Comparison of ENCODE assay signal across 13 mouse cellular contexts in the genomic region with DNA sequence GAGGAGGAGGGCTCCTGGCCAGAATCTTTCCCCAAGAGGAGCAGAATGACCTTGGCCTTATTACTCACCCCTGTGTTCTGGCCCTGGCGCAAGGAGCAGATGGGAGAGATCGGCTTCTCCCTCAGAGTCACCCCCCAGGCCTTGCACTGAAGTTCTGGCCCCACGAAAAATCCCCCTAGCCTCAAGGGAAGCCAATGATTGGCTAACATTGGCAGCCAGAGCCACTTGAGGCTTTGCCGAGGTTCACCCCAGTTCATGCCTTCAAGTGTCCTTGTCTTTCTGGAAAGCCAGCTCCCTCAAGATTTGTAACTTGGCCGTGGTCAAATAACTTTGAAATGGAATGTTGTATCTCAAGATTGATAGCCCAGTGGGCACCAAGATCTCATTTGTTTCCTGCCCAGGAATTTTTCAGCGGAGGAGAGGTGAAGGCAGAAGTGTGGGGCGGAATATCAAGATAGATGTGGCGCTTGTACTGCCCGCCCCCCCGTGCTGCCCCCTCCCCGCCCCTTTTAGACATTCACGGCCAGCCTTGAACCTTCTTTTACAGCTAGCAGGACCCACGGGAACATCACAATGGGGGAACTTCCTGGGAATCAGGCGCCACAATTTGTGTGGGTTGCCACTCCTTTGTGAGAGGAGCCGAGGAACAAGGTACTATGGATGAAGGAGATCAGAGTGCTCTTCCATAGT.
DNase-seq lines count a peak whose midpoint lies in the region; ATAC-seq lines count a peak whose summit lies in the region.
"Had no signal": no experiment of that assay in that cellular context is flagged by ENCODE, and none has a peak within 500 bp of the region (broad histone marks: within the 10 kb centered on the region; RNA-seq: fewer than 3 reads in every experiment).

No protein-coding gene starts in this region.

- no peaks in the 10 kb centered on the region for H3K36me3 ChIP-seq in heart, embryonic 11.5 days (ENCODE audit: control insufficient read depth, insufficient read depth, low read length)
- H3K36me3 ChIP-seq in midbrain, embryonic 11.5 days (ENCODE audit: control insufficient read depth, insufficient read depth, low read length), result no peaks in the 10 kb centered on the region
- H3K36me3 ChIP-seq: heart, embryonic 13.5 days; intestine, embryonic 15.5 days; liver, embryonic 12.5 days; midbrain, embryonic 13.5 days; stomach, embryonic 15.5 days had no signal

- H3K27me3 ChIP-seq in heart, embryonic 11.5 days (ENCODE audit: control insufficient read depth, insufficient read depth, low read length), result no peaks in the 10 kb centered on the region
- H3K27me3 ChIP-seq in midbrain, embryonic 11.5 days (ENCODE audit: control insufficient read depth, insufficient read depth, low read length), result no peaks in the 10 kb centered on the region
- H3K27me3 ChIP-seq: heart, embryonic 13.5 days; intestine, embryonic 15.5 days; liver, embryonic 12.5 days; midbrain, embryonic 13.5 days; stomach, embryonic 15.5 days had no signal

- no peak for ATAC-seq in heart, embryonic 11.5 days (replicated peaks; ENCODE audit: insufficient number of reproducible peaks, low FRiP score, low TSS enrichment)
- no peak for ATAC-seq in midbrain, embryonic 11.5 days (ENCODE audit: low FRiP score)
- ATAC-seq in monocyte, adult 5-6 weeks (replicated peaks; ENCODE audit: insufficient number of reproducible peaks, low FRiP score, low TSS enrichment, poor library complexity, severe bottlenecking), result no peak
- ATAC-seq: liver, embryonic 12.5 days; midbrain, embryonic 13.5 days had no signal

- no peaks in the 10 kb centered on the region for H3K9me3 ChIP-seq in heart, embryonic 11.5 days (replicated peaks; ENCODE audit: control insufficient read depth, low read length)
- no peaks in the 10 kb centered on the region for H3K9me3 ChIP-seq in midbrain, embryonic 11.5 days (ENCODE audit: control insufficient read depth, low read length)
- H3K9me3 ChIP-seq: heart, embryonic 13.5 days; intestine, embryonic 15.5 days; liver, embryonic 12.5 days; midbrain, embryonic 13.5 days; stomach, embryonic 15.5 days had no signal

- no peak overlapping the region for H3K27ac ChIP-seq in heart, embryonic 11.5 days (ENCODE audit: low read depth, low read length)
- H3K27ac ChIP-seq in midbrain, embryonic 11.5 days (ENCODE audit: low read depth, low read length), result no peak overlapping the region
- H3K27ac ChIP-seq: heart, embryonic 13.5 days; intestine, embryonic 15.5 days; liver, embryonic 12.5 days; midbrain, embryonic 13.5 days; stomach, embryonic 15.5 days had no signal

- DNase-seq in heart, adult 8-10 months (ENCODE audit: low spot score), result peak; percentile 4
- peak; percentile 10 for DNase-seq in R1 (ENCODE audit: low read depth, low spot score)
- peak; percentile 52 for DNase-seq in brain, adult 2 months (ENCODE audit: low read depth, low spot score)
- DNase-seq in lung, postnatal 14 days, result peak; percentile 43
- no peak for DNase-seq in midbrain, embryonic 11.5 days (ENCODE audit: low spot score, missing footprints)

- WGBS in heart, embryonic 11.5 days (ENCODE audit: insufficient replicate concordance), result 78% methylated on average over 15 of the region's 15 CpGs
- WGBS in midbrain, embryonic 11.5 days, result 91% methylated on average over 15 of the region's 15 CpGs

- H3K9ac ChIP-seq in heart, embryonic 11.5 days (ENCODE audit: low read depth, low read length), result no peak overlapping the region
- H3K9ac ChIP-seq in midbrain, embryonic 11.5 days (ENCODE audit: low read length), result no peak overlapping the region
- H3K9ac ChIP-seq: heart, embryonic 13.5 days; intestine, embryonic 15.5 days; liver, embryonic 12.5 days; midbrain, embryonic 13.5 days; stomach, embryonic 15.5 days had no signal

- no peak overlapping the region for H3K4me2 ChIP-seq in heart, embryonic 11.5 days
- H3K4me2 ChIP-seq in midbrain, embryonic 11.5 days, result no peak overlapping the region
- H3K4me2 ChIP-seq: heart, embryonic 13.5 days; intestine, embryonic 15.5 days; liver, embryonic 12.5 days; midbrain, embryonic 13.5 days; stomach, embryonic 15.5 days had no signal

- H3K4me1 ChIP-seq in heart, embryonic 11.5 days (ENCODE audit: control insufficient read depth, insufficient read depth, low read length), result peaks cover 6% of the 10 kb centered on the region; the same call in 1 of the 2 replicates
- H3K4me1 ChIP-seq in midbrain, embryonic 11.5 days (ENCODE audit: control insufficient read depth, insufficient read depth, low read length), result peaks cover 12% of the 10 kb centered on the region; the same call in 1 of the 2 replicates
- H3K4me1 ChIP-seq: liver, embryonic 12.5 days had no signal

- H3K4me3 ChIP-seq in heart, embryonic 11.5 days (ENCODE audit: low read depth, low read length), result no peak overlapping the region
- no peak overlapping the region for H3K4me3 ChIP-seq in midbrain, embryonic 11.5 days (ENCODE audit: low read depth, low read length)
- H3K4me3 ChIP-seq: erythroblast, embryonic 14.5 days; heart, embryonic 13.5 days; intestine, embryonic 15.5 days; liver, embryonic 12.5 days; midbrain, embryonic 13.5 days; stomach, embryonic 15.5 days had no signal
